Mouse (Mus musculus): ENCODE measurements at regions not wholly inside any gene's neighbourhood (a gene's known extent, or its start where the extent isn't known, plus 50 kb on each side); places are given as distances from the start of the nearest gene placed in this dataset. TPM values are rescaled to one million over a fixed set of nuclear protein-coding genes. Genes with fewer than 3 reads are reported as not detected.
A peak's percentile ranks its signal among the peaks of the same experiment; 100 is the strongest.

DNA sequence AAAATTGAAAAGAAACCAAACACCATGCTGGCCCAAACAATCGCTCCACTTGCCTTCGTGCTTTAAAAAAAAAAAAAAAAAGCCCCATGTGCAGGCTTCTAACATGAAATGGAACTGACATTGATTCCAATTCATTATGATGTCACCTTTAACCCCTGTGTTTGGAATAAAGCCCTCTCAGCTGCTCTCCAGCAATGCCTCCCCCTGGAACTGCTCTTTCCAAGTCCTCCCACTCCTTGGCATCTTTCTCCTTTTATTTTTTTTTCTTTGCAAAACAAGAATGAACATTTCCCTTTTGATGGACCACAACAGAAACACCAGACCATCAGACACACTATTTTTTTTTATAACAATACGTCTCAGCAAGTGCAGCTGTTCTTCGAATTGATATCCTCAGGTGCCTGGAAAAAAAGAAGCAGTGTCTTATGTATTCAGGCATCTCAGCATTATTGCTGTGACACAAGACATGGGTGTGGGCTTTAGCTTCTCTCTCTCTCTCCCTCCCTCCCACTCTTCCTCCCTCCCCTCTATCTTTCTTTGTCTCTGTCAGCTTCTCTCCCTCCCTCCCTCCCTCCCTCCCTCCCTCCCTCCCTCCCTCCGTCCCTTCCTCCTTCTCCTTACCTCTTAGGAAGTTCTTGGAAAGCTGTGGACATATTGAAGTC is 152.3 kb upstream of the Pitrm1 start:
- peak; percentile 4 for DNase-seq (ENCODE audit: low spot score)

DNA sequence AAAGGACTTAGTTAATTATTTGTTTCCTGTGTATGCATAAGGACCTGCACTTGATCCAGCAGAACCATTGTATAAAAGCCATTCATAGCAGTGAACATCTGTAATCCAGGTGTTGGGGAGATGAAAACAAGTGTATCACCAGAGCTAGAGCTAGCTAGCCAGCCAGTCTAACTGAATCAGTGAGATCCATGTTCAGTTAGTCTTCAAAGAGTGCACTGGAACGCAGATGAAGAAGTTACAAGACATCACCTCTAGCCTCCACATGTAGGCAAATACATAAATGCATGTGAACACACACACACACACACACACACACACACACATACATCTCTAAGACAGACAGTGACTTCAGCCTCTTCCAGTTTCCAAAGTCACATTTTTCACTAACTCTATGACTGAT is 150.3 kb upstream of the Pitrm1 start:
- DNase-seq (ENCODE audit: low spot score): no peak

DNA sequence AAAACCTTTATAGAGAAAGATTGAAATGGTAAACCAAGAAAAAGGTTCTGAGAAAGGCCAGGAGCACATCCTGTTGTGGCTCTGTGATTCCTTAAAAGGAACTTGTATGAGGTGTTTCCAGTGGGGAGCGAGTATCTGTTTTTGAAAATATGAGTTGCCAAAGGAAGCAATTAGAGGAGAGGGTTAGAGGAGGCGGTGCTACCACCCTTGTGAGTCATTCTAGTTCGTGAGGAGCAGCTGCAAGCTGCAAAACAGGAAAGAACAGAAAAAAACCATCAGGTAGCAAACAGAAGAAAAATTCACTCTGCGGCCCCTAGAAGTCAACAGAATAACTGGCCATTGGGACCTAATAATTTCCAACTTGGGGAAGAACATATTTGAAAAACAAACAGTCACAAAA is 116.1 kb upstream of the Pitrm1 start:
- DNase-seq (ENCODE audit: low spot score): no peak

- no peak for DNase-seq (ENCODE audit: low spot score)
Observed at GRCm38 (mm10) chr13:6446976-6447375, 101.0 kb upstream of the Pitrm1 start.

DNA sequence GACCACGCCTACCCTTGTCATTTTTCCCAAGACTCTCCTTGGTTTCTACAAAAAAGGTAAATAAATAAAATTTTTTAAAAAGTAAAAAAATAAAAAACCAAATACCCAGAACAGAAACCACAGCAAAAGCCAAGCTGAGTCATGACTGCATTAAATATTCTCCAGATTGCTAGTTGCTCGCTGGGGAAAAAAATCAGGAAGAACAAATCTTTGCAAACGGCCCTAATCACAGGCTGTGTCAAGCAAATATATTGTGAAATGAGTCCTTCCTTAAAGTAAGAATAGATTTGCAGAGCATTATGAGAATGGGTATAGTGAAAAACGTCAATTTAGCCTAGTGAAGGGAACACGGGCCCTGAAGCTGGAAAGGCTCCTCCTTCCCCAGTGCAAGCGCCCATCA is 86.6 kb upstream of the Pitrm1 start:
- no peak for DNase-seq (ENCODE audit: low spot score)

- no peak for DNase-seq (ENCODE audit: low spot score)
Observed at GRCm38 (mm10) chr13:6465911-6466419, 82.0 kb upstream of the Pitrm1 start.

- DNase-seq (ENCODE audit: low spot score): peak; percentile 42
Observed at GRCm38 (mm10) chr13:6469446-6470227, 78.3 kb upstream of the Pitrm1 start.

- DNase-seq (ENCODE audit: low spot score): no peak
Observed at GRCm38 (mm10) chr13:6470286-6471103, 77.5 kb upstream of the Pitrm1 start.

GRCm38 (mm10) chr13:6471643-6472042 is 76.3 kb upstream of the Pitrm1 start:
- DNase-seq (ENCODE audit: low spot score): peak; percentile 79

DNA sequence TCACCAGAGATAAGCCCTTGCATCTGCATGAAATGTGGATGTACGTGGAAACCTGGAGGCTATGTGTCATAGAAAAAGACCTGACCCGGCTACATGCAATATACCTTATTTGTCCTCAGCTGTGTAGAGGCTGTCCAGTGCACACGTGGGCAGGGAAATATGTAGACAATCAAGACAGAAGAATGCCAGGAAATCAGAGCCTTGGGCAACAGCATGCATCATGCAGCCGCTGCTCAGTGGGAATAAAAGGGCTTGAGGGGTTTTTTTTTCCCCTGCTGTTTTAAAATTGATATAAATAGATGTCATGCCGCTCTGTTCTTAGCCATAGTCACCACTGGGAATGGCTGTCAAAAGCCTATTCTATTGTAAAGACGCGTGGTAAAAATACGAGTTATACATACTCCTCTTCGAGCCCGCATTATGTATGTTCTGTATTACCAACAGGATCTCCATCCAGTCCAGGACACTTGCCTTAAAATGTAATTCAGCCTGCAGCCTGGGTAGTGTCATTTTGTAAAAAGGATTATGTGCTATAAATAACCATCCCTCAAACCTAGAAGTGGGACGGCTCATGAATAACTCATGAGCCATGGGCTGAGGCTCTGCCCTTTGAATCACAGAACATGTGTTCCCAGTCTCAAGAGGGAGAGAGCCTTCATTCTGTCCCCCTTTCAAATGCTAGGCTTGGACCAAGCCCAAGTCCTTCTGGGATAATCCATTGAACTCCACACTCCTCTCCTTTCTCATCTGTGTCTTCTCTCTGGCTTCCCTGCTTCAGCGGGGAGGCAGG is 74.4 kb upstream of the Pitrm1 start:
- no peak for DNase-seq (ENCODE audit: low spot score)

DNA sequence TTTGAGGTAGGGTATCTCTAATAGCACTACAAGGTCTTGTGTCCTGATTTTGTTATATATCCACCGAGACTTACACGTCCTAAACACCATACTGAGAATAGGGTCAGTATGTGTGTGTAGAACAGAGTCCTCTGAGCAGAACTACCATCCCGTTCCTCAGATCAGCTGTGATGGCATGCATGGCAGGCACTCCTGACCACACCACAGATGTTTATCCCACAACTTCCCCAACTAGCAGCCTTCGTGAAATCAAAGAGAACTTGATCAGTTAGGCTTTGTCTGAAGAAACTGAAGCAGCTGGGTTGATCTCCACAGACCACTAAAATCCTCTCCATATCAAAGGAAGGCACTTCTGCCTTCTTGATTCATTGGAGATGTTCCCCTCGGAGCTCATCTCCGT is 68.3 kb upstream of the Pitrm1 start:
- no peak for DNase-seq (ENCODE audit: low spot score)

GRCm38 (mm10) chr13:6484418-6484817 is 63.5 kb upstream of the Pitrm1 start:
- DNase-seq (ENCODE audit: low spot score): no peak

DNA sequence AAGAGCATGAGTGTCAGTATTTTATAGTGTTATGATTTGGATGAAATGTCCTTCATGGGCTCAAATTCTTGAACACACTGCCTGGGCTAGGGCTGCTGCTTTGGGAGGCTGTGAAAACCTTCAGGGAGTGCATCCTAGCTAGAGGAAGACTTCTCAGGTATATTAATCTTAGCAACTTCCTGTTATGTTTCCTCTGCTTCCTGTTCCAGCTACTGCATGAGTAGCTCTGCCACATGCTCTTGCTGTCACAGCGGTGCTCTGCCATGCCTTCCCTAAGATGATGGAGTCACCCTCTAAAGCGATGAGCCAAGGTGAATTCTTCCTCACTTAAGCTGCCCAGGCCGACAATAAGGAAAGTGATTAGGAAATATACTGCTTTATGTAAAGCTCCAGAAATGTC is 60.1 kb upstream of the Pitrm1 start:
- DNase-seq (ENCODE audit: low spot score): no peak

GRCm38 (mm10) chr13:6492916-6493619 is 54.9 kb upstream of the Pitrm1 start:
- DNase-seq (ENCODE audit: low spot score): no peak

Small RNA genes in the stretch of these regions (microRNA-seq; reads per million reads assigned to microRNA genes)
- gene Gm26259: not detected

Data from heart, adult 8-10 months (tissue).